Mouse (Mus musculus): ENCODE data around the gene Igfbp4. TPM values are rescaled to one million over a fixed set of nuclear protein-coding genes. Genes with fewer than 3 reads are reported as not detected.

The Igfbp4 gene
- polyA plus RNA-seq, 2 experiments, result 942 to 1,086 TPM

GRCm38 (mm10) chr11:99100215-99100614 lies 59.2 kb downstream of the Igfbp4 start:
- TF ChIP-seq POLR2A (IDR thresholded peaks at IDR 0.05; ENCODE audit: borderline replicate concordance, extremely low read depth, insufficient read depth, insufficient read length), result no peak
- Histone ChIP-seq H3K4me1 (ENCODE audit: control insufficient read depth, insufficient read depth, low read length) (peaks cover 24% of the 10 kb centered on the region), H3K27ac (replicated peaks; ENCODE audit: low read depth, low read length) (no peak overlapping the region), H3K9ac (ENCODE audit: low read depth, low read length, severe bottlenecking) (no peak overlapping the region), H3K4me2 (replicated peaks; ENCODE audit: low read depth, low read length, severe bottlenecking) (no peak overlapping the region), H3K36me3 (ENCODE audit: control insufficient read depth, insufficient read depth, low read length) (no peaks in the 10 kb centered on the region), H3K9me3 (ENCODE audit: control insufficient read depth, low read length) (no peaks in the 10 kb centered on the region), H3K4me3 (replicated peaks; ENCODE audit: low read length) (no peak overlapping the region), H3K27me3 (ENCODE audit: control insufficient read depth, insufficient read depth, low read length) (no peaks in the 10 kb centered on the region)
- DNase-seq (ENCODE audit: low spot score) (no peak), ATAC-seq (ENCODE audit: low FRiP score, low read depth) (no peak)
- 84% methylated on average over 5 of the region's 5 CpGs for WGBS

GRCm38 (mm10) chr11:99101693-99102092 lies 60.6 kb downstream of the Igfbp4 start:
- H3K27ac ChIP-seq (replicated peaks; ENCODE audit: low read depth, low read length), result 0 out of 2 replicates have a peak overlapping the region, but pooled peaks have one; percentile 13
- TF ChIP-seq POLR2A (IDR thresholded peaks at IDR 0.05; ENCODE audit: borderline replicate concordance, extremely low read depth, insufficient read depth, insufficient read length), result no peak
- no peaks in the 10 kb centered on the region for H3K9me3 ChIP-seq (ENCODE audit: control insufficient read depth, low read length)
- peaks cover 29% of the 10 kb centered on the region for H3K4me1 ChIP-seq (ENCODE audit: control insufficient read depth, insufficient read depth, low read length)
- DNase-seq (ENCODE audit: low spot score), result no peak
- H3K4me2 ChIP-seq (replicated peaks; ENCODE audit: low read depth, low read length, severe bottlenecking), result no peak overlapping the region
- H3K4me3 ChIP-seq (replicated peaks; ENCODE audit: low read length), result no peak overlapping the region
- WGBS, result 73% methylated on average over 8 of the region's 8 CpGs
- H3K9ac ChIP-seq (ENCODE audit: low read depth, low read length, severe bottlenecking), result no peak overlapping the region
- no peaks in the 10 kb centered on the region for H3K36me3 ChIP-seq (ENCODE audit: control insufficient read depth, insufficient read depth, low read length)
- no peaks in the 10 kb centered on the region for H3K27me3 ChIP-seq (ENCODE audit: control insufficient read depth, insufficient read depth, low read length)
- ATAC-seq (ENCODE audit: low FRiP score, low read depth), result no peak

GRCm38 (mm10) chr11:99102575-99103270 lies 61.7 kb downstream of the Igfbp4 start:
- no peak overlapping the region for H3K9ac ChIP-seq (ENCODE audit: low read depth, low read length, severe bottlenecking)
- WGBS, result 77% methylated on average over 9 of the region's 9 CpGs
- H3K27me3 ChIP-seq (ENCODE audit: control insufficient read depth, insufficient read depth, low read length), result no peaks in the 10 kb centered on the region
- TF ChIP-seq POLR2A (IDR thresholded peaks at IDR 0.05; ENCODE audit: borderline replicate concordance, extremely low read depth, insufficient read depth, insufficient read length), result no peak
- ATAC-seq (ENCODE audit: low FRiP score, low read depth) (no peak), DNase-seq (ENCODE audit: low spot score) (no peak)
- H3K4me2 ChIP-seq (replicated peaks; ENCODE audit: low read depth, low read length, severe bottlenecking), result no peak overlapping the region
- H3K36me3 ChIP-seq (ENCODE audit: control insufficient read depth, insufficient read depth, low read length), result no peaks in the 10 kb centered on the region
- H3K4me3 ChIP-seq (replicated peaks; ENCODE audit: low read length), result no peak overlapping the region
- no peaks in the 10 kb centered on the region for H3K9me3 ChIP-seq (ENCODE audit: control insufficient read depth, low read length)
- H3K4me1 ChIP-seq (ENCODE audit: control insufficient read depth, insufficient read depth, low read length), result peaks cover 32% of the 10 kb centered on the region
- no peak overlapping the region for H3K27ac ChIP-seq (replicated peaks; ENCODE audit: low read depth, low read length)

Other genes starting within 250 kb of the Igfbp4 start
- 76.9 and 81.1 TPM in 2 replicates for gene Msl1, start 245.7 kb upstream of the Igfbp4 start, polyA plus RNA-seq (2012; rRNA removed)
- gene Msl1, start 245.7 kb upstream of the Igfbp4 start, polyA plus RNA-seq (2014; fragmentation: Nextera tagmentation; extraction: Ambion mirVana), result 19.8 and 23.5 TPM in 2 replicates
- gene Casc3, start 236.3 kb upstream of the Igfbp4 start, polyA plus RNA-seq (2012; rRNA removed), result 52.4 and 56.8 TPM in 2 replicates
- gene Casc3, start 236.3 kb upstream of the Igfbp4 start, polyA plus RNA-seq (2014; fragmentation: Nextera tagmentation; extraction: Ambion mirVana), result 34.1 and 40.4 TPM in 2 replicates
- gene Rapgefl1, start 204.5 kb upstream of the Igfbp4 start, polyA plus RNA-seq (2012; rRNA removed), result 31.4 and 41.8 TPM in 2 replicates
- 8.8 and 8.9 TPM in 2 replicates for gene Rapgefl1, start 204.5 kb upstream of the Igfbp4 start, polyA plus RNA-seq (2014; fragmentation: Nextera tagmentation; extraction: Ambion mirVana)
- gene Wipf2, start 177.6 kb upstream of the Igfbp4 start, polyA plus RNA-seq (2012; rRNA removed), result 10.5 and 11.4 TPM in 2 replicates
- gene Wipf2, start 177.6 kb upstream of the Igfbp4 start, polyA plus RNA-seq (2014; fragmentation: Nextera tagmentation; extraction: Ambion mirVana), result 4.7 and 4.9 TPM in 2 replicates
- gene Cdc6, start 133.4 kb upstream of the Igfbp4 start, polyA plus RNA-seq (2012; rRNA removed), result 13.1 and 15.6 TPM in 2 replicates
- 25.2 and 25.8 TPM in 2 replicates for gene Cdc6, start 133.4 kb upstream of the Igfbp4 start, polyA plus RNA-seq (2014; fragmentation: Nextera tagmentation; extraction: Ambion mirVana)
- gene Rara, start 113.4 kb upstream of the Igfbp4 start, polyA plus RNA-seq (2012; rRNA removed), result 39.8 and 57.0 TPM in 2 replicates
- gene Rara, start 113.4 kb upstream of the Igfbp4 start, polyA plus RNA-seq (2014; fragmentation: Nextera tagmentation; extraction: Ambion mirVana), result 52.4 and 58.3 TPM in 2 replicates
- 1.3 and 2.2 TPM in 2 replicates for gene Gjd3, start 58.2 kb upstream of the Igfbp4 start, polyA plus RNA-seq (2012; rRNA removed)
- gene Gjd3, start 58.2 kb upstream of the Igfbp4 start, polyA plus RNA-seq (2014; fragmentation: Nextera tagmentation; extraction: Ambion mirVana), result 0.41 and 0.45 TPM in 2 replicates
- 98.2 and 134 TPM in 2 replicates for gene Top2a, start 17.1 kb upstream of the Igfbp4 start, polyA plus RNA-seq (2012; rRNA removed)
- 205 and 209 TPM in 2 replicates for gene Top2a, start 17.1 kb upstream of the Igfbp4 start, polyA plus RNA-seq (2014; fragmentation: Nextera tagmentation; extraction: Ambion mirVana)
- 1.6 and 1.7 TPM in 2 replicates for gene Tns4, start 48.1 kb downstream of the Igfbp4 start, polyA plus RNA-seq (2012; rRNA removed)
- gene Tns4, start 48.1 kb downstream of the Igfbp4 start, polyA plus RNA-seq (2014; fragmentation: Nextera tagmentation; extraction: Ambion mirVana), result 1.5 and 2.5 TPM in 2 replicates
- 0.65 and 0.99 TPM in 2 replicates for gene Ccr7, start 113.8 kb downstream of the Igfbp4 start, polyA plus RNA-seq (2012; rRNA removed)
- gene Ccr7, start 113.8 kb downstream of the Igfbp4 start, polyA plus RNA-seq (2014; fragmentation: Nextera tagmentation; extraction: Ambion mirVana), result 0.84 and 0.94 TPM in 2 replicates
- gene Smarce1, start 189.8 kb downstream of the Igfbp4 start, polyA plus RNA-seq (2012; rRNA removed), result 106 and 180 TPM in 2 replicates
- 154 and 166 TPM in 2 replicates for gene Smarce1, start 189.8 kb downstream of the Igfbp4 start, polyA plus RNA-seq (2014; fragmentation: Nextera tagmentation; extraction: Ambion mirVana)
- 0.06 and 0.10 TPM in 2 replicates for gene Krt222, start 202.8 kb downstream of the Igfbp4 start, polyA plus RNA-seq (2012; rRNA removed)
- gene Krt222, start 202.8 kb downstream of the Igfbp4 start, polyA plus RNA-seq (2014; fragmentation: Nextera tagmentation; extraction: Ambion mirVana), result 0.06 and 0.36 TPM in 2 replicates
- 0.35 and 0.44 TPM in 2 replicates for gene Krt24, start 244.0 kb downstream of the Igfbp4 start, polyA plus RNA-seq (2012; rRNA removed)
- 0.35 TPM in 1 of 2 replicates, not detected in the other for gene Krt24, start 244.0 kb downstream of the Igfbp4 start, polyA plus RNA-seq (2014; fragmentation: Nextera tagmentation; extraction: Ambion mirVana)